Comparison of ENCODE assay signal across 8 mouse cellular contexts in the genomic region with DNA sequence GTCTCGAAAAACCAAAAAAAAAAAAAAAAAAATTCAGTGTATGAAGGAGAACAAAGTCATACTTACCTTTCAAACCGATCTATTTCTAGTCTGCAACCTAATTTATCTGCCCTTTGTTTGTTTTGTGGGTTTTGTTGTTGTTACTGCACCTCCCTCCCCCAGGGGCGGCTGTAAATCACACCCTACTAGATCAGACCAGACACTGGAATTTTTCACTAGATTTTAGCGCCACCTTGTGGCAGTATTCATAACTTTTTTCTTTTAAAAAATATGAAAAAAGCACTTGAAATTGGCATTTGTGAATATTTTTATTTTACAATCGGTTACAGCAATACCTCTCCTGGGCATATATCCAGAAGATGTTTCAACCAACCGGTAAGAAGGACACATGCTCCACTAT. TPM values are rescaled to one million over a fixed set of nuclear protein-coding genes. Genes with fewer than 3 reads are reported as not detected.
DNase-seq lines count a peak whose midpoint lies in the region; ATAC-seq and TF ChIP-seq lines count a peak whose summit lies in the region.
"Had no signal": no experiment of that assay in that cellular context is flagged by ENCODE, and none has a peak within 500 bp of the region (broad histone marks: within the 10 kb centered on the region; RNA-seq: fewer than 3 reads in every experiment).

No protein-coding gene starts in this region.

- WGBS in embryonic facial prominence, embryonic 11.5 days = 11% methylated on average over 6 of the region's 6 CpGs

- no peak overlapping the region for H3K27ac ChIP-seq in left cerebral cortex, adult 2 months
- H3K27ac ChIP-seq in embryonic facial prominence, embryonic 11.5 days (replicated peaks; ENCODE audit: low read depth, low read length) = no peak overlapping the region
- H3K27ac ChIP-seq: embryonic facial prominence, embryonic 15.5 days had no signal

- no peak for DNase-seq in left cerebral cortex, adult 2 months (ENCODE audit: extremely low spot score in 1 of 2, low spot score in 2 of 2)
- no peak for DNase-seq in left cerebral cortex, postnatal 36 days (ENCODE audit: low spot score in 2 of 2)
- peak; percentile 58 for DNase-seq in ES-CJ7 (ENCODE audit: low read depth, low spot score)
- DNase-seq in adrenal gland, postnatal 25 days = peak; percentile 40
- DNase-seq in embryonic facial prominence, embryonic 11.5 days (ENCODE audit: low spot score) = peak; percentile 87
- peak; percentile 63 to 67 for DNase-seq in left cerebral cortex, postnatal 25 days (ENCODE audit: low spot score in 2 of 2)
- DNase-seq in thymus, postnatal 4 days = peak; percentile 42

- H3K4me2 ChIP-seq in embryonic facial prominence, embryonic 11.5 days (ENCODE audit: low read depth, low read length) = no peak overlapping the region
- H3K4me2 ChIP-seq: embryonic facial prominence, embryonic 15.5 days had no signal

- H3K9me3 ChIP-seq in embryonic facial prominence, embryonic 11.5 days (replicated peaks; ENCODE audit: control insufficient read depth, low read length) = no peaks in the 10 kb centered on the region
- H3K9me3 ChIP-seq: embryonic facial prominence, embryonic 15.5 days had no signal

- TF ChIP-seq CTCF in left cerebral cortex, adult 2 months (IDR thresholded peaks at IDR 0.05) = peak; percentile 67

- ATAC-seq in embryonic facial prominence, embryonic 11.5 days (replicated peaks; ENCODE audit: insufficient number of reproducible peaks, low FRiP score, low TSS enrichment, low read depth) = no peak

- H3K4me1 ChIP-seq in embryonic facial prominence, embryonic 11.5 days (ENCODE audit: control insufficient read depth, insufficient read depth, low read length) = no peaks in the 10 kb centered on the region

- no peaks in the 10 kb centered on the region for H3K36me3 ChIP-seq in embryonic facial prominence, embryonic 11.5 days (replicated peaks; ENCODE audit: control insufficient read depth, insufficient read depth, low read depth, low read length)
- H3K36me3 ChIP-seq: embryonic facial prominence, embryonic 15.5 days had no signal

- intact Hi-C loops in left cerebral cortex, adult 2 months (cut with DNase I) = loop anchor here (1.0 kb wide), 1 partner anchor 182 kb away; no protein-coding TSS in a partner anchor
- intact Hi-C loops in left cerebral cortex, postnatal 36 days (cut with DNase I) = no loop called here
- intact Hi-C loops in left cerebral cortex, postnatal 25 days (cut with DNase I) = loop anchor here (1.0 kb wide), 1 partner anchor 175 kb away; no protein-coding TSS in a partner anchor

- H3K9ac ChIP-seq in embryonic facial prominence, embryonic 11.5 days (replicated peaks; ENCODE audit: low read length) = no peak overlapping the region
- H3K9ac ChIP-seq: embryonic facial prominence, embryonic 15.5 days had no signal

- H3K27me3 ChIP-seq in embryonic facial prominence, embryonic 11.5 days (ENCODE audit: control insufficient read depth, insufficient read depth, low read length) = no peaks in the 10 kb centered on the region
- H3K27me3 ChIP-seq: embryonic facial prominence, embryonic 15.5 days had no signal

- H3K4me3 ChIP-seq in left cerebral cortex, adult 2 months = no peak overlapping the region
- no peak overlapping the region for H3K4me3 ChIP-seq in embryonic facial prominence, embryonic 11.5 days (ENCODE audit: low read depth, low read length)
- H3K4me3 ChIP-seq: embryonic facial prominence, embryonic 15.5 days had no signal

RNA-seq across cellular contexts. Expression of a gene that starts 2.7 kb away (rescaled TPM):
- 100 to 1,000 TPM; 283 to 310 TPM for total RNA-seq in left cerebral cortex, adult 2 months (2021)
- total RNA-seq in left cerebral cortex, postnatal 36 days (2021) = 100 to 1,000 TPM; 300 to 353 TPM
- 182 and 212 TPM in 2 replicates for total RNA-seq in adrenal gland, postnatal 25 days (2021)
- polyA plus RNA-seq in embryonic facial prominence, embryonic 11.5 days (2014; fragmentation: Nextera tagmentation; extraction: Ambion mirVana) = 45.3 and 51.3 TPM in 2 replicates
- 100 to 1,000 TPM; 274 to 298 TPM for total RNA-seq in left cerebral cortex, postnatal 25 days (2021)

Comparison
In these comparisons a context has a peak if more than half of its experiments do, and no peak if none do; other contexts are left out.
1. DNase-seq: peak in ES-CJ7 (single experiment), adrenal gland, postnatal 25 days (single experiment), embryonic facial prominence, embryonic 11.5 days (single experiment), left cerebral cortex, postnatal 25 days (2 of 2) and thymus, postnatal 4 days (single experiment); none in left cerebral cortex, adult 2 months (0 of 2) and left cerebral cortex, postnatal 36 days (0 of 2).